Mouse (Mus musculus) central nervous system, embryonic 14 days (tissue): Measurements from ENCODE around the gene Prop1. TPM values are rescaled to one million over a fixed set of nuclear protein-coding genes. Genes with fewer than 3 reads are reported as not detected.

Experiments
- polyA plus RNA-seq: library from polyadenylated mRNA; depleted of rRNA; stranded (reverse); fragments of >200 nt; gene quantifications from 2 replicates; pipeline ENCODE4 v1.2.3, GENCODE M21; 2012; rRNA removed

Gene Prop1
- 0.50 TPM in 1 of 2 replicates, not detected in the other for polyA plus RNA-seq

DNA sequence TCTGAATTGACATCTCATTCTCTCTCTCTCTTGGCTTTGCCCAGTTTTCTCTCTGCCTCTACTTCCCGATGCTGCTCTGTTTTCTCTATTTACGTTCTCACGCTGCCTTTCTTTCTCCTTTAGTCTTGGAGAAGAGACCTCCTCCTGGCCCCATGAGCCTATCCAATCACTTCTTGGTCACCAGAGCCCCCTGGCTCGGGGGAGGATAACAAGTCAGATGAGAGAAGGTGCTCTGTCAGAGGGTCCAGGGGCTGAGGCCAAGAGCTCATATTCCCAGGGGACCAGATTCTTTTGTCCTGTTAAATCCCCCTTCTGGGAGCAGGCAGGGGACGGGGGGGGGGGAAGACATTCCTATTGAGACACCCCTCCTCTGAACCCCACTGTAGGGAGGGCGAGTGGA lies at the start of gene Prop1:
Gene Prop1, minus strand, starts transcription at position 101 of the 400 bp plus-strand sequence.

DNA sequence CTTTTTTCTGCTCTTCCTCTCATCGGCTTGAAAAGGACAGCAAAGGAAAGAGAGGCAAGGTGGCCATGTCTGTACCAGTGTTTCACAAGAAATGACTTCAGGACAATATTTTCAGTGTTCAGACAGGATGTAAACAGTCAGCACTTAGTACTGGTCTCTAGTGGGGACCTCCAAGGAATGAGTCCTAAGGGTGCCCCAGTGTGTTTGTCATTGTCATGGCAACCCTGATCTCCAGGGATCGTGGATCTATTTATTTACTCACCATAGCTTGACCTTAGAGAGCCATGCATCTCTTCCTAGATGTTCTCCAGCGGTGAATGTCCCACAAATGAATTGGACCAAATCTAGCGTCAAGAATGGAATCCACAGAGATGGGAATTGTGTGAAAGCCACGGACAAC lies 49.7 kb upstream of the Prop1 start, which contains the start of gene Olfr51:
Gene Olfr51, plus strand, starts transcription at position 301 of the 400 bp plus-strand sequence.

DNA sequence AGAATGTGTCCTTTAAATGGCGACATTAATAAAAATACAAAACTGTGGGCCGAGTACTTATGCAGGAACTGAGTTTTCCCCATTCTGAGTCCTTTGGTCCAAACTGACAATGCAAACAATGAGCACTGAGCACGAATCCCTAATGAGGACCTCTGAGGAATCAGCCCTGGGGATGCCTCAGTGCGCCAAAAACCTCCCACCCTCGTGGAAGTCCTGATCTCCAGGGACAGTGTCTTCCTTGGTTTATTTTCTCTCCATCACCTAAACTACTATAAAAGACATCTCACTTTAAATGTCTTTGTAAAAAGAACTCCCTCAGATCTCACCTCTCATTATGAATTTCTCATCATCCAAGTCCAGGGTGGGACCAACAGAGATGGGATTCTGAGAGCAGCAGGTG lies 28.1 kb upstream of the Prop1 start, which contains the start of gene Olfr1377:
Gene Olfr1377, plus strand, starts transcription at position 301 of the 400 bp plus-strand sequence.

DNA sequence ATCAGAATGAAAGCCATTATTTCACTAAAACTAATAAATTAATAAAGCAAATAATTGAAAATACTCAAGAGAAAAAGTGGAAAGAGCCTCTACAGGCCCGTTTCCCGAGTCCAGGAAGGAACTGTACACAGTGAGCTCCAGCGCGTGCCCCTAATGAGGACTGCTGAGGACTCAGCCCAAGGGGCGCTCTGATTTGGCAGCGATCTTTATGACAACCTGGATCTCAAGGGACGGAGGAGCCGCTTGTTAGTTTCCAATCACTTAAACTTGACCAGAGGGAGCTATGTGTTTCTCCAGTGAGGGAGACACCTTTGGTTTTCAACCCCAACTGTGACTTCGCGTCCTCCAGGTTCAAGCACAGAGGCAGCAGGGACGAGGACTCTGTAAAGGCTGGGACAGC lies 12.7 kb upstream of the Prop1 start, which contains the start of gene Olfr1378:
Gene Olfr1378, plus strand, starts transcription at position 301 of the 400 bp plus-strand sequence.

DNA sequence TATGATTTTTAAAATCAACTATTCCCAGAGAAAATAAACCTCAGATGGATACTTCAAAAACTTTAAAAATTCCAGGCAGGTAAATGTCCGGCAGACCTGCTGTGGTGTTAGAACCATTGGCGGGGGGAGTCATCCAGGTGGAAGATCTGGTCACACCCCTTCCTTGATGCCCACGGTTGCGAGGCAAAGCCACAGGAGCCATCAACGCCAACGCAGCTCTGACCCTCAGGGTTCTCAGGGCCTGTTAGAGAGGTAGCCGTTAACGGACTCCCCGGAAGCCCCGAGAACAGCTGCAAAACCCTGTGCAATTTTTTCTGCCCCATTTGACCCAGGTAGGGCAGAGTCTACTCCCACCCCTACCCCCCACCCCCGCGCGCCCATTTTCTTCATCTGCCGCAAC lies 10.1 kb downstream of the Prop1 start, which contains the start of gene 4933414I15Rik:
Gene 4933414I15Rik, minus strand, starts transcription at position 260 of the 400 bp plus-strand sequence.

DNA sequence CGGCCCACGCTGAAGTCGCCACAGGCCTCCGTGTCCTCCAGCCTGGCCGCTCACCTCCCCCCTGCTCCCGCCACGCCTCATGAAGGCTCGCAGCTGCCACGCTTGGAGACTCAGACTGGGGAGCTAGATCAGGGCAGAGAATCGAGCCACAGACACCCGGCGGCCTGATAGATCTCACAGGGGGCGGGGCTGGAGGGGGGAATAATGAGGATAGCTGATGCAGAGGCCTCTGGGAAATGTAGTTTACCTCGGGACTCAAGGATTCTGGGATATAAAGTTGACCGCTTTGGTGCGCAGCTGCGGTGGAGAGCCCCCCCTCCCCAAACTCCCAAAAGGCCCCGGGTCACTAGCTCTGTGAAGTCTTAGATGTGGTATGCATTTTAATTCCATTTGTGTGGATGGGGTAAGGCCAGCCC lies 22.1 kb downstream of the Prop1 start, which contains the start of gene Zfp354b:
Gene Zfp354b, minus strand, starts transcription at position 183 of the 416 bp plus-strand sequence.

DNA sequence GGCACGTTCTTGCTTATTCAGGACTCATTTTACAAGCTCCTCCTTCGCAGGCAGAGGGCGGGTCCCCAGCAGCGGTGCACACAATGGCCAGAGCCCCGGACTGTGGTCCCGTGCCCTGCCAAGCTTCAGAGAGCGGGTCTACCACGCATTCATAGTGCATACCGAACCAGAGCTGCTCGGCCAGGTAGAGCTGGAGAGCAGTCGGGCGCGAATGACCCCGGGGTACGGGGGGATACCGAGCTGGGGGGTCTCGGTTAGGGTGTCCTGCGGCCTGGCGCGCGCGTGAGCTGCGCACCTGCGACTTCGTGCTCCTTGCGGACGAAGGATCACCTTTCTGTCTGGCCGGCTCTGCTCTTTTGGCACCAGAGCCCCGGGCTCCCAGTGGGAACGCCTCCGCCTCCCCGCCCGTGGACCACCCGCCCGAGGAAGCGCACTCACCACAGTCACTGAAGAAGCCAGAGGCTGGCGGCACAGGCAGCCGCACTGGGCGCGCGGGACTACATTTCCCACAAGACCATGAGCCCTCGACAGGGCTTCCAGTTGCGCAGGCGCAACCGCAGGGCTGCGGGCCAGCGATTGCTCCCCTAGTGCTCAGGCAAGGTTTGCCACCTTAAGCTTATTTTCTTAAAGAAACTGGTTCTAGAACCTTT lies 37.8 kb downstream of the Prop1 start, which contains the start of gene Zfp2:
Gene Zfp2, minus strand, starts transcription at position 495 of the 650 bp plus-strand sequence.

Other genes starting within 250 kb of the Prop1 start
- 30.8 and 37.3 TPM in 2 replicates for gene Zfp354c, start 126.0 kb downstream of the Prop1 start, polyA plus RNA-seq
- 1.3 and 1.5 TPM in 2 replicates for gene Zfp879, start 112.2 kb downstream of the Prop1 start, polyA plus RNA-seq
- 0.09 and 0.13 TPM in 2 replicates for gene Grm6, start 103.1 kb downstream of the Prop1 start, polyA plus RNA-seq
- gene Zfp454, start 66.1 kb downstream of the Prop1 start, polyA plus RNA-seq, result 10.3 and 13.2 TPM in 2 replicates
- gene Zfp2, start 37.6 kb downstream of the Prop1 start, polyA plus RNA-seq, result 21.7 and 23.2 TPM in 2 replicates
- gene Zfp354b, start 22.1 kb downstream of the Prop1 start, polyA plus RNA-seq, result 2.3 and 2.4 TPM in 2 replicates
- not detected in 2 replicates for gene 4933414I15Rik, start 10.0 kb downstream of the Prop1 start, polyA plus RNA-seq
- gene Olfr1378, start 12.8 kb upstream of the Prop1 start, polyA plus RNA-seq, result not detected in 2 replicates
- gene Olfr1377, start 28.2 kb upstream of the Prop1 start, polyA plus RNA-seq, result not detected in 2 replicates
- not detected in 2 replicates for gene Olfr51, start 49.8 kb upstream of the Prop1 start, polyA plus RNA-seq
- not detected in 2 replicates for gene Olfr54, start 60.5 kb upstream of the Prop1 start, polyA plus RNA-seq
- not detected in 2 replicates for gene Olfr1375, start 94.3 kb upstream of the Prop1 start, polyA plus RNA-seq
- gene Zfp354a, start 105.5 kb upstream of the Prop1 start, polyA plus RNA-seq, result 11.5 and 12.7 TPM in 2 replicates